16 mouse cellular contexts compared by ENCODE assay signal in genomic region chr4:33513421-33513820, GRCm38 (mm10).
"Had no signal": no experiment of that assay in that cellular context is flagged by ENCODE, and none has a peak within 500 bp of the region (broad histone marks: within the 10 kb centered on the region; RNA-seq: fewer than 3 reads in every experiment).

No protein-coding gene starts in this region.

- H3K9me3 ChIP-seq: limb, embryonic 12.5 days; midbrain, embryonic 12.5 days; neural tube, embryonic 13.5 days; stomach, embryonic 15.5 days had no signal

- H3K4me3 ChIP-seq: limb, embryonic 12.5 days; midbrain, embryonic 12.5 days; neural tube, embryonic 13.5 days; stomach, embryonic 15.5 days had no signal

- H3K27me3 ChIP-seq: limb, embryonic 12.5 days; midbrain, embryonic 12.5 days; neural tube, embryonic 13.5 days; stomach, embryonic 15.5 days had no signal

- H3K4me2 ChIP-seq: limb, embryonic 12.5 days; midbrain, embryonic 12.5 days; neural tube, embryonic 13.5 days; stomach, embryonic 15.5 days had no signal

- H3K27ac ChIP-seq: limb, embryonic 12.5 days; liver, embryonic 14.5 days; midbrain, embryonic 12.5 days; neural tube, embryonic 13.5 days; stomach, embryonic 15.5 days had no signal

- H3K4me1 ChIP-seq: limb, embryonic 12.5 days; stomach, embryonic 15.5 days had no signal

- H3K36me3 ChIP-seq: limb, embryonic 12.5 days; midbrain, embryonic 12.5 days; neural tube, embryonic 13.5 days; stomach, embryonic 15.5 days had no signal

- DNase-seq: kidney, adult 18-20 months; kidney, postnatal 25 days; layer of hippocampus, adult 9-11 months; layer of hippocampus, postnatal 36 days; liver; lung, adult 2 months; lung, postnatal 10 days; lung, postnatal 4 days; right cerebral cortex, postnatal 14 days; thymus, adult 18-20 months; thymus, postnatal 14 days had no signal

- H3K9ac ChIP-seq: limb, embryonic 12.5 days; liver, embryonic 14.5 days; midbrain, embryonic 12.5 days; neural tube, embryonic 13.5 days; stomach, embryonic 15.5 days had no signal
